ENCODE assay signal across 13 mouse cellular contexts in genomic region chr5:104399291-104399950, GRCm38 (mm10). TPM values are rescaled to one million over a fixed set of nuclear protein-coding genes. Genes with fewer than 3 reads are reported as not detected.
DNase-seq lines count a peak whose midpoint lies in the region; ATAC-seq and TF ChIP-seq lines count a peak whose summit lies in the region.
"Had no signal": no experiment of that assay in that cellular context is flagged by ENCODE, and none has a peak within 500 bp of the region (broad histone marks: within the 10 kb centered on the region; RNA-seq: fewer than 3 reads in every experiment).

No protein-coding gene starts in this region.

- CTCF ChIA-PET in Patski (lab: Charles Lee) = interaction anchor here (0.7 to 4.2 kb wide), 17 partner anchors 8 to 59 kb away, joined by 3 to 31 read pairs (median 5); partner anchors contain the start of gene Spp1

- DNase-seq in 3T3-L1 (ENCODE audit: low read depth, low spot score) (peak; percentile 75), Patski (ENCODE audit: low read depth, low spot score) (peak; percentile 99)
- DNase-seq in kidney, adult 2 months = peak; percentile 86
- peak; percentile 57 for DNase-seq in mesoderm, embryonic 11.5 days (ENCODE audit: low read depth, low spot score)
- DNase-seq in adrenal gland, postnatal 25 days = no peak
- DNase-seq in adrenal gland, adult 8-10 months = no peak
- DNase-seq in lung, postnatal 25 days (ENCODE audit: low spot score) = no peak
- DNase-seq: cerebellum, adult 11-12 months; gastrocnemius, postnatal 25 days; right cerebral cortex, postnatal 14 days had no signal

- no peaks in the 10 kb centered on the region for H3K27me3 ChIP-seq in Patski
- H3K27me3 ChIP-seq in kidney, adult 2 months (replicated peaks; ENCODE audit: control insufficient read depth, insufficient read depth, low read length) = no peaks in the 10 kb centered on the region
- H3K27me3 ChIP-seq: forebrain, embryonic 12.5 days; heart, embryonic 15.5 days; liver, embryonic 12.5 days had no signal

- WGBS in kidney, adult 2 months = 27% methylated on average over 9 of the region's 9 CpGs

- peaks cover 18% of the 10 kb centered on the region; the same call in 1 of the 2 replicates for H3K4me1 ChIP-seq in kidney, adult 2 months (ENCODE audit: control insufficient read depth, insufficient read depth, low read length)
- H3K4me1 ChIP-seq: heart, embryonic 15.5 days; liver, embryonic 12.5 days had no signal

- TF ChIP-seq CTCF in Patski (IDR thresholded peaks at IDR 0.05) = no peak
- no peak for TF ChIP-seq CTCF in kidney, adult 2 months (conservative IDR thresholded peaks at IDR 0.05; ENCODE audit: insufficient read depth, insufficient read length, low read depth, low read length)

- no peaks in the 10 kb centered on the region for H3K36me3 ChIP-seq in kidney, adult 2 months (ENCODE audit: control insufficient read depth, insufficient read depth, low read length)
- H3K36me3 ChIP-seq: forebrain, embryonic 12.5 days; heart, embryonic 15.5 days; liver, embryonic 12.5 days had no signal

- POLR2A ChIA-PET in Patski (lab: Charles Lee) = interaction anchor here (0.6 to 1.9 kb wide), 10 partner anchors 9 to 54 kb away, joined by 3 to 31 read pairs (median 4); partner anchors contain the start of gene Spp1

- in situ Hi-C loops in Patski (cut with MboI; ENCODE audit: low pct_unique_long_range_greater_than_20kb) = loop anchor here (10.0 kb wide), 1 partner anchor 55 kb away; no protein-coding TSS in a partner anchor

- H3K4me3 ChIP-seq in kidney, adult 2 months (ENCODE audit: insufficient read depth, low read depth, low read length) = no peak overlapping the region
- H3K4me3 ChIP-seq: forebrain, embryonic 12.5 days; heart, embryonic 15.5 days; liver, embryonic 12.5 days had no signal

- peak overlapping the region; percentile 63 for H3K27ac ChIP-seq in kidney, adult 2 months (ENCODE audit: insufficient read depth, low read depth, low read length)
- H3K27ac ChIP-seq: forebrain, embryonic 12.5 days; heart, embryonic 15.5 days; liver, embryonic 12.5 days had no signal

- no peak for TF ChIP-seq POLR2A in kidney, adult 2 months (IDR thresholded peaks at IDR 0.05; ENCODE audit: low read depth, low read length)

- peak; percentile 90 for ATAC-seq in Patski
- ATAC-seq: liver, embryonic 12.5 days had no signal

RNA-seq across cellular contexts. Expression of gene Spp1, which starts 35.5 kb away (rescaled TPM):
- polyA plus RNA-seq in Patski (2021) = 39,380 TPM
- polyA plus RNA-seq in kidney, adult 2 months (2012; rRNA removed) = 1,966 and 1,980 TPM in 2 replicates
- total RNA-seq in adrenal gland, postnatal 25 days (2021) = 343 and 454 TPM in 2 replicates
- total RNA-seq in adrenal gland, adult 8-10 months (2022) = 100 to 1,000 TPM in 2 of 4 experiments, 10 to 100 TPM in 2; 14.1 to 367 (median 92.9) TPM

RNA-seq across cellular contexts. Expression of gene Pkd2, which starts 59.8 kb away (rescaled TPM):
- polyA plus RNA-seq in Patski (2021) = 123 TPM
- polyA plus RNA-seq in kidney, adult 2 months (2012; rRNA removed) = 56.8 and 59.3 TPM in 2 replicates
- total RNA-seq in adrenal gland, postnatal 25 days (2021) = 47.4 and 59.7 TPM in 2 replicates
- 10 to 100 TPM; 44.1 to 68.0 (median 53.9) TPM for total RNA-seq in adrenal gland, adult 8-10 months (2022)

Comparison
In these comparisons a context has a peak if more than half of its experiments do, and no peak if none do; other contexts are left out.
1. DNase-seq: peak in 3T3-L1 (single experiment), Patski (single experiment), kidney, adult 2 months (single experiment) and mesoderm, embryonic 11.5 days (single experiment); none in adrenal gland, postnatal 25 days (single experiment), adrenal gland, adult 8-10 months (single experiment) and lung, postnatal 25 days (single experiment).